Mouse (Mus musculus) bone marrow, adult 2 months (tissue): ENCODE data around the gene Slc35a1.

ENCODE experiments used
- CTCF ChIP-seq: fragments of 200-500 bp; IDR thresholded peaks from 2 replicates; pipeline ENCODE4 v1.5.1; 2011; ENCODE audit warnings: low read length, control low read depth; ENCODE audit not compliant: control insufficient read depth, insufficient read depth
- POLR2A ChIP-seq: fragments of 200-500 bp; IDR thresholded peaks from 2 replicates; pipeline ENCODE4 v1.6.1; 2011; ENCODE audit warnings: low read depth, mild to moderate bottlenecking, control low read depth, low read length, borderline replicate concordance; ENCODE audit not compliant: control insufficient read depth

GRCm38 (mm10) chr4:34680530-34680929, 6.7 kb downstream of the Slc35a1 start:
- TF ChIP-seq CTCF (no peak), POLR2A (no peak)
